Mouse (Mus musculus): ENCODE measurements at regions not wholly inside any gene's neighbourhood (a gene's known extent, or its start where the extent isn't known, plus 50 kb on each side); places are given as distances from the start of the nearest gene placed in this dataset.

DNA sequence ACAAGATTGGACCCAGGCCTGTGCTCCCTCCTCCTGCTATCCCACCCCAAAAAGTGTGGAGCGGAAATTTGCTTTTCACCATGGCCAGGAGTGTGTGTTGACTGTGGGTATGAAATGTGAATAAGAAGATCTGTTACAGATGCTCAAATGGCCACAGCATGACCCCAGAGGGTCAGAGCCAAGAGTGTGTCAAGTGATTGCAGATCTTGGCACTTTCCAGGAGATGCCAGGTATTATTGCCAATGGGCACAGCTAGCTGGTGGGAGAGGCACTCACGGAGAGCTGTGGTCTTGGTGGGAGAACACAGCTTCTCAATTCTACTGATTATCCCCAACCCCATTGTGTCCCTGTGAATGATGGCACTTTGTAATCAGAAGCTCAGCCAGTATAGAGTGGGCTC lies 62.7 kb downstream of the Smim20 start:
- DNase-seq = no peak

DNA sequence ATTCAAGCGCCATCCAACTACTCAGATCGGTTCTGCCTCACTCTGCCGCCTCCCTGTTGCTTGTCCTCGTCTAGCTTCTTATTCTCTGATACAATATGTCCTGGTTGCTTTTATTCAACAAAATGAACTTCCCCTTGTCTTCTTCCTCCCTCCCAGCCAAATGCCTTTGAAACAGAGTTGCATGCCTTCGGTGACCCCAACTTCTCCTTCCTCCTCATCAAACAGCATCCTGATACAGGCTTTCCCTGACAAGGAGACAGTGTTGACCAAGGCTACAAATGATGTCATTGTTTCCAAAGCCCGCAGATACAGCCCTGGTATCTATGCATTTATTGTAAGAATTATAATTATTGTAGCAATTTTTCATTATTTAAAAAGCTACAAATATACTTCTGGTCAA lies 69.8 kb downstream of the Smim20 start:
- no peak for DNase-seq

DNA sequence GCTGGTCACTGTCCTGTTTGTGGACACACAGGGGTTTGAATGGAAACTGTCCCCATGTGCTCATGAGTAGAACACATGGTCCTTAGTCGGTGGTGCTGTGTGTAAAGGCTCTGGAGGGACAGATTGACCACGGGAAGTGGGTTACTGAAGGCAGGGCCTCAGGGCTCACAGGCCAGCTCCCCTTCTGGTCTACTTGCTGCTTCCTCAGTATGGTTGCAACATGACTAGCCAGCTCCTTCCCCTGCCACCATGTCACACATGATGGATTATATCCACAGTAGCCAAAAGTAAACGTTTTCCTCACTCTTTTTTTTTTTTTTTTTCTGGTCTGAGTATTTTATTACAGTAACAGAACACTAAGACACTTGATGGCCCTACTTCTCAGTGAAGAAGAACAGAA lies 70.9 kb downstream of the Smim20 start:
- no peak for DNase-seq

DNA sequence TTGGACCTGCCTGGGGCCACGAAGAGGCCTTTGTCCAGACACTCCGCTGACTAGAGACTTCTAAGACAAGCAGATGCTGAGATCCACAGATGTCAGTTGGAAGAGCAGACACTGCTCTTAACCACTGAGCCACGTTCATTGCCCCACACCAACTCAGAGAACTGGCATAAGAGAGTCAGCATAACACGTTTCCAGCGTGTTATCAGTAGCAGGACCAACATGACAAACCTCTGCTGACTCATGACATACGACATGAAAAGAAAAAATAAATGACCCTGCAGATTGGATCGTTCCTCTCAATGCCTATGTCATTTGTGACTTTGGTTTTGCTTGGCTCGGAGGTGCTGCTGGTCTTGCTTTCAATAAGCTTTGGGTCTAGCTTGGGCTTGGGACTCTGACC lies 78.3 kb downstream of the Smim20 start:
- no peak for DNase-seq

- DNase-seq = no peak
Measured at GRCm38 (mm10) chr5:53346028-53346427, 79.1 kb downstream of the Smim20 start.

GRCm38 (mm10) chr5:53346756-53347155 lies 79.9 kb downstream of the Smim20 start:
- DNase-seq = no peak

DNA sequence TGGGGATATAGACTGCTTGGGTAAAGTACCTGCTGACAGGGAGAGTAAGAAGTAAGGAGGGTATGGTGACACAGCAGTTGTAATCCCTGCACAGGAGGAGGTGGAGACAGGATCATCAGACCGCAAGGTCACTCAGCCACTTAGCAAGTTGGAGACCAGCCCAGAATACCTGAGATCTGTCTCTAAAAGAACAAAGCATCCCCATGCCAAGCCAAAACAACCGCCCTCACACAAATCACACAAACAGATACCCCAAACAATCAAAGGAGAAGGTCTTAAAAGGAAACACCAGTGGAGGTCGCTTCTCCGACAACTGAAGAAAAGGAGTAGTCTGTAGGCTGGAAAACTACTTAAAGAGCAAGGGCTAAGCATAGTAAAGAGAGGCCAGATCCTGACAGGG lies 86.0 kb downstream of the Smim20 start:
- DNase-seq = no peak

- DNase-seq = no peak
Measured at GRCm38 (mm10) chr5:53354296-53354695, 87.4 kb downstream of the Smim20 start.

GRCm38 (mm10) chr5:53355069-53355468 lies 88.2 kb downstream of the Smim20 start:
- peak; percentile 88 for DNase-seq

DNA sequence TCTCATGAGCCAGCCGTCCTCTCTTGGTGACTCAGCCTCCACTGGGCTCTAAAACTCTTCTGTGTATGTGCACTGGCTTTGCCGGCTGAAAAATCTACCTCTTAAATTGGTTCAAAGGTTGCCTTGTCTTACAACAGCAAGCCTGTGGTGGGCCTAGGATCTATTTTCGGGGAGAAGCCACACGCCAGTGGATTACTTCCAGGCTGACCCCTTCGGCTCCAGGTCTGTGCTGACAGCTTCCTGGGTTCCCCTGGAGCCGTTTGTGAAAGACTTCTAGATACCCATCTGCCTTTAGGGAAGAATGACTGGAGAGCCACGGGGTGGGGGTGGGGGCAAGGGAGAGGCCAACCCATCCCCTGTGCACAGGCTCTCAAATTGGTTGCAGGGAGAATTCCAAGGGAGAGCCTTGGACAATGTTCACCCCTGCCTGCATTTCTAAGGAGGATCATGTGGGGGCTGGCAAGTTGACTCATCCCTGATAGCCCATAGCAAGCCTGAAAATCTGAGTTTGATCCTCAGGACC lies 90.3 kb downstream of the Smim20 start:
- DNase-seq = no peak

DNA sequence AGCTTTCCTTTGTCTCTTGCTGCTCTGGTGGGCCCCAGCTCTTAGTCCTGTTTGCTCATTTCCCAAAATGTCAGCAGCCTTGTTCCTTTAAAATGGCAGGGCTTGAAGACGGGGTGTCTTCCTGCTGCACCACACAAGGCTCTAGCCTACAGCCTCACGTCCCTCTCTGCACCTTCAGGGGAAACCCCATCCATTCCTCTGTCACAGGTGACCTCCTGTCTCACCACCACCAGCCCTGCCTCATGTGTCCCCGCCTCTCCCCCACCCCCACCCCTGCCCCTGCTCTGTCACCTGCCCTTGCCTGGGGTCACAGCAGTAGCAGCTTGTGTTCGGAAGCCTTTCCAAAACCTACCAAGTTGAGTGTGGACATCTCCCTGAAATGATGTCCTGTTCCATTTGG lies 91.3 kb downstream of the Smim20 start:
- DNase-seq = no peak

- no peak for DNase-seq
Measured at GRCm38 (mm10) chr5:53359887-53360286, 93.0 kb downstream of the Smim20 start.

DNA sequence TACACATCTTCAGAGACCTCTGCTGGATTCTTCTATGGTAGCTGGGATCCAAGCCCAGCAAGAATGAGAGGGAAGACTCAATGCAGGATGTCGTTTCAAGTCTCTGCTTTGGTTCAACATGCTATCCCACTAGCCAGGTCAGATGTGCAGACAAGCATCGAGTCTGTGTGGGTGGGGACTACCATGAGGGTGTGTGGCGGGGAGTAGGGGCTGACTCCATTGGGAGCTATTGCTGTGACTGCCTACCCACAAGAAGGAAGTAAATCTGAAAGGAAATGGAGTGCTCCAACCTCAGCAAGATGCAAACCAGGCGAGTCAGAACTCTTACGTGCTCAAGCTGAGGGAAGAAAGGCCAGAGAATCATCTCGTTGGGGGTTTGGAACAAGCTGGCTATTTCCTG lies 94.4 kb downstream of the Smim20 start:
- no peak for DNase-seq

DNA sequence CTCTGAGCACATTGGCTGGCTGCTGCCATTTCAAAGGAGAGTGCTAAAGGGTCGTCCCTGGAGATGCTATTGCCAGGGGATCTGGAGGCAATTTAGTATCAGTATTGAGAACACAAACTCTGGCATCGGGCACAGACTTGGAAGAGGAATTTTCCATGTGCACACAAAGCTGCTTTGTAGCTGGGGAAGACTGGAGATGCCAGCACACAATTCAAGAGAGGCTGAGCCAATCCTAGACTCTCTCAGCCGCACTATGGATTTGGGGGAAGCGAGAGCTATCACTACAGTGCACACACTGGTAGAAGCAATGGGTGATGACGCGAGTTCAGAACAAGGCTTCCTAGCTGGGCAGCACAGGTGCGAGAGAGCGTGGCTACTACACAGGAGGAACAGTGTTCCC lies 97.0 kb downstream of the Smim20 start:
- DNase-seq = no peak

- DNase-seq = no peak
Measured at GRCm38 (mm10) chr5:53366882-53367561, 98.9 kb upstream of the Rbpj start.

DNA sequence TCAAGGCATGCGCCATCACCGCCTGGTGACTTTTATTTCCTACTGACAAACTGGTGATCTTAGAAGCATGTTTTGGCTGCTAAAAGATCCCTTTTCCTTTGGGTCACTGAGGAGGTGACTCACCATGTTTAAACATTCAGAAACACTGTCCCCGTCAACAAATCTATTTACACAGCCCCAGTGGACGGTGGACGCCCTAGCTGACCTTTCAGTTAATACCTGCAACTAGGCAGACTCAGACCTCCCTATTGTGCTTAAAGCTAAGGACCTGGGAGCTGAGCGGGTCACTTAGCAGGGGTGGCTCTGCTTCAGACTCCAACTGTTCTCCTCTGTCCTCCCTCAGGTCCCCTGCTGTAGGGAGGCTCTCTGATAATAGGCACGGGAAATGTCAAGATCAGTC lies 95.7 kb upstream of the Rbpj start:
- DNase-seq = no peak

DNA sequence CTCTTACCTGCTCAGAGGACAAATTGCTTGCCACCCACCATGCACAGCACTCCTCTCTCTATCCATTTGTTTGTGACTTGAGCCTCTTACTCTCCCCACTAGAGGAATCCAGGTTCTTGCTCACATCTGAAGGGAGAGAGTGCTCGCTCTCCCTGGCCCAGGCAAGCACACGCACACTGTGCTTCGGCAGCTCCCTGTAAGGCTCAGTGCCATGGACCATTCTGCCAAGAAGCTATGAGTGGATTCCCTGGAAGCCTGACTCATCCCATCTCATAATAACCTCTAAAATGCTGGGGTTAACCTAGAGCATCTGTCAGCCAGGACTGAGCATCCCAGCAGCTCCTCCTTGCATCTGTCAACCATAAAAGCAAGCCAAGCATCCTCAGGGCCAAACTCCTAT lies 94.3 kb upstream of the Rbpj start:
- peak; percentile 26 for DNase-seq

- DNase-seq = no peak
Measured at GRCm38 (mm10) chr5:53373315-53373714, 92.6 kb upstream of the Rbpj start.

GRCm38 (mm10) chr5:53376856-53377255 lies 89.1 kb upstream of the Rbpj start:
- DNase-seq = no peak

- no peak for DNase-seq
Measured at GRCm38 (mm10) chr5:53377698-53378097, 88.3 kb upstream of the Rbpj start.

GRCm38 (mm10) chr5:53378106-53378505 lies 87.8 kb upstream of the Rbpj start:
- no peak for DNase-seq

DNA sequence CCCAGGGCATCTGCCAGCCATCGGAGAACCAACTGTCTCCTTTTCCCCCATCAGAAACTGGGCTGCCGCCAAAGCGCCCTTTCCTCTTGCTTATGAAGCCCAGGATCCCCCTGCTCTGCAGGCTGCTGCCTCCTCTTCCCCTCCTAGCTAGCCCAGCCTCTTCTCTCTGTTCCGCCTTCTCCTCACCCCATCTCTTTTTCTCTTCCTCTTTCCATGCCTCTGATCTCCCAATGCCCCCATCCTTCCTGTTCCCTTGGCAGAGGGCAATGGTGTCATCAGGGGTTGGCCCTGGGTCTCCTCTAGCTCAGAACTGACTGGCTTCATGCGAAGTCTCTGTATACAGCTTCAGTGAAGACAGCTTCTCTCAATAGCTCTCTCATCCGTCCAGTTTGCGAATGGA lies 87.4 kb upstream of the Rbpj start:
- DNase-seq = no peak

DNA sequence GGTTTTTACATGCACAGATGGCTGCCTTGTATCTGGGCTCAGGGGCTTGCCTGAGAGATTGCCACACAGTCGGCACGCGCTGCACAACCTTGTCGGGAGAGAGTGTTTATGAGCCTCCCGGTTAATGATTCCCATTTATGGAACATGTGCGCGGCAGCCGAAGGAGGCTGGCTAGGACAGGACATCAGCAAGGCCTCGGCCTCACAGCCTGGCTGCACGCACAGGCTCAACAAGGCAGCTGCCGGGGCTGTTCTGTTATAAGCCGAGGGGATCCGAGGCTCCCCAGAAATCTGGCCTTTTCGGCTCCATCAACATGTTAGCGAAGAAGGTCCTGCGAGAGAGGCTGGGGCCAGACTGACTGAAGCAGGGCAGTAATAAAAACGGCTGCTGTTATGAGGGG lies 86.3 kb upstream of the Rbpj start:
- DNase-seq = peak; percentile 73

DNA sequence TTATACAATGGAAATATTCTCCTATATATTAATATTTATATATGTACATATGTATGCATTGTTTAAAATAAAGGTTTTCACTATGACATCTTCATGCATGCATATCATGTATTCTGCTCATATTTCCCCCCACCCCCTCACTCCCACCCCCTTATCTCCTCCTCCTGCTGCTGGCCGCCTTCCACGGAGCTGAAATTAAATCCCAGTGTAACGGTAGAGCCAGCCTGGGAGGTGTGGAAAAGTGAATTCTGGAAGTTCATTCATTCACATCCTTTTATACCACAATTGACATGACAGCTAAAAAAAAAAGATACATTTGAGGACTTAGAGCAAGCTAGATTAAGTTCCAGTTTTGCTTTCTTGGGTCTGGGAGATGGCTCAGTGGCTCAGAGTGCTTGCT lies 85.7 kb upstream of the Rbpj start:
- DNase-seq = no peak

- peak; percentile 14 for DNase-seq
Measured at GRCm38 (mm10) chr5:53381492-53382199, 84.3 kb upstream of the Rbpj start.

Measured in kidney, postnatal 10 days (tissue).